Mouse (Mus musculus): ENCODE measurements around the gene Klhl13.

DNA sequence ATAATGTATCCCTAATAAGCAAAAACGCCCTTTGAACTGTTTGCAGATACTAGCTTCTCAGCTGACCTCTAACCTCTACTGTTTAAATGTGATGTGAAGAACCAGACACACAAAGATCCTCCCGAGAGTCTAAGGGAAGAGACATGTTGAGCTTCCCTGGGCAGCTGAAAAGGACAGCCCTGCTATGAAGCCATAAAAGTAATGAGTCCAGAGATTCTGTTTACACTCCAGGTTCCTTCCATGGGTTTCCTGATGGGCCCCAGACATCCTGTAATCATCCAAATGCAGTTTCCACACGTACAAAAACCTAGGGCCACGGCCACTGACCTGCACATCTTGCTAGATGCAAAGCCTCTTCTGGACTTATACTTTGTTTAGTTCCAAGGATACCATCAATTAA is 23.8 kb upstream of the Klhl13 start:
- no peak for TF ChIP-seq EP300 (IDR thresholded peaks at IDR 0.05; ENCODE audit: low read length)
- TF ChIP-seq CTCF (conservative IDR thresholded peaks at IDR 0.05 in 1 of 2, IDR thresholded peaks at IDR 0.05 in 1 of 2; ENCODE audit: low read depth in 2 of 2, low read length in 2 of 2), result no peak
- no peak for TF ChIP-seq NELFE (IDR thresholded peaks at IDR 0.05; ENCODE audit: low read depth, low read length)
- no peak for TF ChIP-seq RCOR1 (conservative IDR thresholded peaks at IDR 0.05; ENCODE audit: low read depth, low read length)
